8 mouse cellular contexts compared by ENCODE assay signal in the genomic region with DNA sequence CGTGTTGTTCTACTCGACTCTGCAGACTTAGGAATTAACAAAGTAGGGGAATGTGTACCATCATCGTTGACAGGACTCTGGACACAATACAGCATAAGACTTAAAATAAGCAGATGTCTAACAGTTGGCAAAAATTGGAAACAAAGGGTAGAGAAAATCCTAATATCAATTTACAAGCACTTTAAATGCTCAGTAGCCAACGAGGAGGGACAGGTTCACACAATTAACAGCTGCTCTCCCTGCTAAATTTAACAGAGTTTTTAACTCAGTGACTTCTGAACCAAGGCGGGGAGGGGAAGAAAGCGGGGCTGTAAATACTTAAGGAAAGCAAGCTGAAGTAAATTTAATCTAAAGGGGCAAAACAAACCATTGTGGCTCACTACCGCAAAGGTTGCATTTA. TPM values are rescaled to one million over a fixed set of nuclear protein-coding genes. Genes with fewer than 3 reads are reported as not detected.
A peak's percentile ranks its signal among the peaks of the same experiment; 100 is the strongest.
DNase-seq lines count a peak whose midpoint lies in the region; ATAC-seq and TF ChIP-seq lines count a peak whose summit lies in the region.

No protein-coding gene starts in this region.

- H3K27ac ChIP-seq in kidney, postnatal 0 days, result no peak overlapping the region
- H3K27ac ChIP-seq in embryonic facial prominence, embryonic 14.5 days (replicated peaks; ENCODE audit: low read depth, low read length), result peak overlapping the region; percentile 81; the same call in 1 of the 2 replicates
- H3K27ac ChIP-seq in intestine, embryonic 16.5 days (ENCODE audit: low read length), result no peak overlapping the region
- H3K27ac ChIP-seq in neural tube, embryonic 12.5 days, result no peak overlapping the region

- H3K9ac ChIP-seq in kidney, postnatal 0 days (ENCODE audit: low read depth, low read length), result no peak overlapping the region
- peak overlapping the region; percentile 87 for H3K9ac ChIP-seq in embryonic facial prominence, embryonic 14.5 days (ENCODE audit: low read depth, low read length)
- H3K9ac ChIP-seq in intestine, embryonic 16.5 days (ENCODE audit: low read depth, low read length), result peak overlapping the region; percentile 91; the same call in 1 of the 2 replicates
- peak overlapping the region; percentile 67; the same call in 1 of the 2 replicates for H3K9ac ChIP-seq in neural tube, embryonic 12.5 days

- H3K4me2 ChIP-seq in kidney, postnatal 0 days (ENCODE audit: low read length), result peak overlapping the region; percentile 80
- H3K4me2 ChIP-seq in embryonic facial prominence, embryonic 14.5 days (ENCODE audit: low read depth, low read length), result peak overlapping the region; percentile 63
- peak overlapping the region; percentile 99 for H3K4me2 ChIP-seq in intestine, embryonic 16.5 days (ENCODE audit: low read depth, low read length)
- peak overlapping the region; percentile 91 for H3K4me2 ChIP-seq in neural tube, embryonic 12.5 days (replicated peaks)

- no peaks in the 10 kb centered on the region for H3K36me3 ChIP-seq in kidney, postnatal 0 days (ENCODE audit: insufficient read depth, low read length)
- no peaks in the 10 kb centered on the region for H3K36me3 ChIP-seq in embryonic facial prominence, embryonic 14.5 days (ENCODE audit: control insufficient read depth, insufficient read depth, low read length)
- no peaks in the 10 kb centered on the region for H3K36me3 ChIP-seq in intestine, embryonic 16.5 days (ENCODE audit: control insufficient read depth, insufficient read depth, low read length)
- H3K36me3 ChIP-seq in neural tube, embryonic 12.5 days, result no peaks in the 10 kb centered on the region

- intact Hi-C loops in gastrocnemius, postnatal 36 days (cut with DNase I), result loop anchor here (10.0 kb wide), 1 partner anchor 170 kb away; no protein-coding TSS in a partner anchor

- WGBS in kidney, postnatal 0 days, result 61% methylated on average over 7 of the region's 7 CpGs
- 29% methylated on average over 7 of the region's 7 CpGs for WGBS in embryonic facial prominence, embryonic 14.5 days
- 49% methylated on average over 7 of the region's 7 CpGs for WGBS in intestine, embryonic 16.5 days
- WGBS in neural tube, embryonic 12.5 days, result 61% methylated on average over 7 of the region's 7 CpGs

- H3K4me3 ChIP-seq in kidney, postnatal 0 days (replicated peaks; ENCODE audit: low read depth, low read length), result peak overlapping the region; percentile 90; the same call in 1 of the 2 replicates
- peak overlapping the region; percentile 87 for H3K4me3 ChIP-seq in embryonic facial prominence, embryonic 14.5 days (ENCODE audit: low read depth, low read length)
- H3K4me3 ChIP-seq in intestine, embryonic 16.5 days (ENCODE audit: low read length), result peak overlapping the region; percentile 73
- H3K4me3 ChIP-seq in neural tube, embryonic 12.5 days, result peak overlapping the region; percentile 60

- H3K4me1 ChIP-seq in kidney, postnatal 0 days (replicated peaks; ENCODE audit: insufficient read depth, low read length), result no peaks in the 10 kb centered on the region; the same call in 1 of the 2 replicates
- peaks cover 19% of the 10 kb centered on the region for H3K4me1 ChIP-seq in embryonic facial prominence, embryonic 14.5 days (ENCODE audit: control insufficient read depth, insufficient read depth, low read length)
- H3K4me1 ChIP-seq in intestine, embryonic 16.5 days (ENCODE audit: control insufficient read depth, insufficient read depth, low read length), result peaks cover 20% of the 10 kb centered on the region
- H3K4me1 ChIP-seq in neural tube, embryonic 12.5 days, result peaks cover 8% of the 10 kb centered on the region; the same call in 1 of the 2 replicates

- H3K9me3 ChIP-seq in kidney, postnatal 0 days (replicated peaks; ENCODE audit: low read length), result no peaks in the 10 kb centered on the region
- no peaks in the 10 kb centered on the region for H3K9me3 ChIP-seq in embryonic facial prominence, embryonic 14.5 days (ENCODE audit: control insufficient read depth, low read length)
- no peaks in the 10 kb centered on the region for H3K9me3 ChIP-seq in intestine, embryonic 16.5 days (ENCODE audit: control insufficient read depth, low read length)
- H3K9me3 ChIP-seq in neural tube, embryonic 12.5 days, result no peaks in the 10 kb centered on the region

- DNase-seq in kidney, postnatal 0 days (ENCODE audit: low spot score), result no peak
- no peak for DNase-seq in kidney, adult 11 months
- DNase-seq in embryonic facial prominence, embryonic 14.5 days (ENCODE audit: low spot score), result peak; percentile 52
- no peak for DNase-seq in gastrocnemius, postnatal 36 days
- DNase-seq in thymus, postnatal 36 days, result no peak

- ATAC-seq in kidney, postnatal 0 days (replicated peaks; ENCODE audit: low FRiP score, low read depth), result no peak
- ATAC-seq in embryonic facial prominence, embryonic 14.5 days (ENCODE audit: low read depth), result no peak
- no peak for ATAC-seq in intestine, embryonic 16.5 days
- ATAC-seq in neural tube, embryonic 12.5 days (ENCODE audit: low FRiP score, low read depth), result no peak
- ATAC-seq in cerebellum, adult (ENCODE audit: insufficient number of reproducible peaks, low FRiP score, low TSS enrichment), result no peak

- no peaks in the 10 kb centered on the region for H3K27me3 ChIP-seq in kidney, postnatal 0 days (ENCODE audit: insufficient read depth, low read length)
- H3K27me3 ChIP-seq in embryonic facial prominence, embryonic 14.5 days (replicated peaks; ENCODE audit: control insufficient read depth, insufficient read depth, low read length), result no peaks in the 10 kb centered on the region
- H3K27me3 ChIP-seq in intestine, embryonic 16.5 days (replicated peaks; ENCODE audit: control insufficient read depth, insufficient read depth, low read length), result no peaks in the 10 kb centered on the region
- H3K27me3 ChIP-seq in neural tube, embryonic 12.5 days (replicated peaks), result peaks cover 6% of the 10 kb centered on the region; the same call in 1 of the 2 replicates

- no peak for TF ChIP-seq CTCF in kidney, postnatal 0 days (IDR thresholded peaks at IDR 0.05; ENCODE audit: low read depth)

RNA-seq across cellular contexts. Expression of a gene that starts 1.4 kb away (rescaled TPM):
- 4.3 and 4.5 TPM in 2 replicates for polyA plus RNA-seq in kidney, postnatal 0 days (2015; fragmentation: Nextera tagmentation; extraction: Ambion mirVana)
- polyA plus RNA-seq in embryonic facial prominence, embryonic 14.5 days (2014; fragmentation: Nextera tagmentation; extraction: Ambion mirVana), result 24.8 and 28.9 TPM in 2 replicates
- 7.2 and 7.6 TPM in 2 replicates for polyA plus RNA-seq in intestine, embryonic 16.5 days (2015; fragmentation: Nextera tagmentation; extraction: Ambion mirVana)
- 13.5 and 14.7 TPM in 2 replicates for polyA plus RNA-seq in neural tube, embryonic 12.5 days (2016; fragmentation: Nextera tagmentation; extraction: Ambion mirVana)
- 1 to 10 TPM; 5.1 to 6.2 TPM for total RNA-seq in gastrocnemius, postnatal 36 days (2021)
